Mouse (Mus musculus): Measurements from ENCODE around the gene Gm45213.

Gene Gm45213

GRCm38 (mm10) chr7:66048446-66049230, 5.2 kb downstream of the Gm45213 start:
- DNase-seq (ENCODE audit: low read depth, low spot score), result no peak

- no peak for DNase-seq (ENCODE audit: low read depth, low spot score)
These were observed 10.6 kb downstream of the Gm45213 start for GRCm38 (mm10) chr7:66053946-66054483.

DNA sequence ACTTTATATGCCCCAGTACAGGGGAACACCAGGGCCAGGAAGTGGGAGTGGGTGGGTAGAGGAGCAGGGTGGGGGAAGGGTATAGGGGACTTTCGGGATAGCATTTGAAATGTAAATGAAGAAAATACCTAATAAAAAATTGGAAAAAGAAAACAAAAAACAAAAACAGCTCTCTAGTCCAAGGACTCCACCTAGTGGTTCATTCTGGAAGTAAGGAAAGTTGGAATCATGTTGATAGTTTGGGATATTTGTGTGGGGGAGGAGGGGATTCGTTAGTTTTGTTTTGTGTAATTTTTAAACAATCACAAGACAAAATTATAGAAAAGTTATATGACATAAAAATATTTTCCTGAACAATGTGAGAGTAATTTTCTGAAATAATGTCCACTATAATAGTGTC, 12.0 kb downstream of the Gm45213 start:
- DNase-seq (ENCODE audit: low read depth, low spot score), result peak; percentile 36

- no peak for DNase-seq (ENCODE audit: low read depth, low spot score)
These were observed 15.3 kb downstream of the Gm45213 start, which contains the start of gene Snrpa1 for GRCm38 (mm10) chr7:66058703-66059102. TSS of gene Snrpa1 (plus strand) at chr7:66059003.

GRCm38 (mm10) chr7:66060066-66060956, 16.9 kb downstream of the Gm45213 start:
- DNase-seq (ENCODE audit: low read depth, low spot score), result peak; percentile 96

DNA sequence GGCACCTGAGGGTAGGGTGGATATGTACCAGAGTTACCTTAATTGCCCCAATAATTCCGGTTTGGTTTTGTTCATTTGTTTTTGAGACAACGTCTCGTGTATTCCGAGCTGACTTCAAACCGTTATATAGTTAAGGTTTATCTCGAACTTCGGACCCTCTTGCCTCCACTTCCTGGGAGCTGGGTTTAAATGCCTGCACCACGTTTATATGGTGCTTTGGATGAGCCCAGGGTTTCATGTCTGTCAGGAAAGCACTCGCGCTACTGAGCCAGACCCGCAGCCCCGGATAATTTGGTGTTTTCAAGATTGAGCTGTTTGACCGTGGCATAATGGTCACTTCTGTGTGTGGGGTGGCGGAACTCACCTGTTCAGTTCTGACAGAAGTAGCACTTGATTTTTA, 17.7 kb downstream of the Gm45213 start:
- DNase-seq (ENCODE audit: low read depth, low spot score), result no peak

DNA sequence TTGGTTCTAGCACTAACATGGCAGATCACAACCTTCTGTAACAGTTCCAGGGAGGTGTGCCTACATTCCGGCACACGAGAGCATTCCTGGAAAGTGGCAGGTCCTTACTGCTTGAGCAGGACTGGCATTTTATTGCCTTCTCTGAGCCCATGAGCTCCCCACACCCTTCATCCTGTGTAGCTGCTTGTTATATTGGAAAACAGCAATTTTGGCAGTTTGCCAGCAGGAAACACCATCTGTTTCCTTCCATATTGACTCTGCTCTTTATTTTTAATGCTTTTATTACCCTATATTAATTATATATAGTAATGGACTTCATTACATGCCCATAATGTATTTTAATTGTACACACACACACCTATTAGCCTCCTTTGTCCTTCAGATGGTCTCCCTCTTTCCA, 33.0 kb downstream of the Gm45213 start:
- DNase-seq (ENCODE audit: low read depth, low spot score), result peak; percentile 64

- peak; percentile 99 for DNase-seq (ENCODE audit: low read depth, low spot score)
These were observed 36.2 kb downstream of the Gm45213 start, which contains the start of gene Selenos for GRCm38 (mm10) chr7:66079364-66080230. TSS of gene Selenos (plus strand) at chr7:66079649.

DNA sequence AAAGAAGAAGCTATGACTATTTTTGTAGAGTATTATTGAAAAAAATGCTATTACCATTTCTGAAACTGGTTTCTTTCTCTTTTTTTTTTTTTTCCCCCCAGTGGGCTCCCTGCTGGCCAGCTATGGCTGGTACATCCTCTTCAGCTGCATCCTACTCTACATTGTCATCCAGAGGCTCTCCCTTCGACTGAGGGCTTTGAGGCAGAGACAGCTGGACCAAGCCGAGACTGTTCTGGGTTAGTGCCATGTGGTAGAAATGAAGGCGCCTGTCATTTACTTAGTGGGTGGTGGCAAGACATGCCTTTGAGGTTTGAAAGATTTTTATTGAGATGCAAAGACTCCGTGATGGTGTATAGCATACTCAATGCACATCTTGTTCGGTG, 36.8 kb downstream of the Gm45213 start:
- DNase-seq (ENCODE audit: low read depth, low spot score), result peak; percentile 17

GRCm38 (mm10) chr7:66083757-66084156, 40.4 kb downstream of the Gm45213 start:
- DNase-seq (ENCODE audit: low read depth, low spot score), result no peak

DNA sequence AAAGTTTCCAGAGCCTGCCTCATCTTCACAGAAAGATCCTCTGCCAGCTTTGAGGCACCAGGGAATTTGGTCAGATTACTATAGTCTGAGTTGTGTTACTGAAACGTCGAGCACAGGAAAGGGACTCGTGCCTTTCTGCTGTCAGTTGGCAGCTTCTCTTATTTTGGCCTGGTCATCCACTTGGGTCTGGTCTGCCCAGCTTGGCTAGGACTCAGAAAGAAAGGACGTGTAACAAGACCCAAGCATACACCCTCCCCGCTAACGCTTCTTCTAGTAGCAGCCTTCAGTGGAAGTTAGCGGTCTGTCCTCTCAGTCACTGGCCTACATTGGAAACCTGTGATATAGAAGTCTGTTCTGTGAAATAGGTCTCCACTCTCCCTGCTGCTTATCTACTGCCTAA, 41.1 kb downstream of the Gm45213 start:
- no peak for DNase-seq (ENCODE audit: low read depth, low spot score)

- peak; percentile 84 for DNase-seq (ENCODE audit: low read depth, low spot score)
These were observed 44.2 kb downstream of the Gm45213 start for GRCm38 (mm10) chr7:66087652-66088051.

GRCm38 (mm10) chr7:66088077-66088476, 44.7 kb downstream of the Gm45213 start:
- DNase-seq (ENCODE audit: low read depth, low spot score), result peak; percentile 75

DNA sequence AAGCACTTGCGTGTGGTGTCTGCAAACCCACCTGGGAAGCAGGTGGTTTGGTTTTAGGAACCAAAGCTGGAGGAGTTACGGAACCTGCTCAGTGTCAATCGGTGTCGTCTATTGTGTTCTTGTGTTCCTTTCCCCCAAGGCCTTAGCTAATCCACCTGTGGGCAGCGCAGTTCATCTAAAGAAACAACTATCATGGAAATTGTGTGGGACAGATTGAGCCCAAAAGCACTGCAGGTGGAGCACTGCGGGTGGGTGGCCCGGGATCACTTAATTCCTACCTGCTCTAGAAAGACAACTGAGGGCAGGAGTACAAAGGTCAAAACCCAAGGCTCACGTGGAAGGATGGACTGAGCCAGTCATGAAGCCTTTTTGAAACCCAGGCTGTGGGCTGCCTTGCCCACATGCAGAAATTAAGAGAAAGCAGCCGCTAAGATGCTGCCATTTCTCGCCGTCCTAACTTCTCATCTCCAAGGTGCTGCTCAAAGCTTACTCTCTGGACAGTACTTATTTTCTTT, 47.3 kb downstream of the Gm45213 start:
- DNase-seq (ENCODE audit: low read depth, low spot score), result no peak

DNA sequence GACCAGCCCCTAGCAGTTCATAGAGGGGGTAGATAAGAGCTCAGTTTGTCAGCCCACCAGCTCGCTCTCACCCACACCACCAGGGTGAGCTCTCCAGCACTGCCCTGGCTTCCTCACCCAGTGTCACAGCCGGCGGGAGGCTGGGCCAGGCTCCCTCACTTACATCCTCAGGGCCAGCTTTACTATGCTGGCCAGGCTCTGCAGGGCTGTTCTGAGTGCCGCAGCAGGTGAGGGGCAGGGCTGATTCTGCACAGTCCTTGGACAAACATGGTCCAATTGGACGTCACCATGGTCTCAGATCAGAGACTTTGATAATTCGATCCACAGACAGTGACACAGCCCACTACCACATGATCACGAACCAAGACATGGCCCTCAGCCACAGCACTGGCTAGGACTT, 48.2 kb downstream of the Gm45213 start:
- DNase-seq (ENCODE audit: low read depth, low spot score), result no peak

- peak; percentile 39 for DNase-seq (ENCODE audit: low read depth, low spot score)
These were observed 49.3 kb downstream of the Gm45213 start for GRCm38 (mm10) chr7:66092656-66093055.

DNA sequence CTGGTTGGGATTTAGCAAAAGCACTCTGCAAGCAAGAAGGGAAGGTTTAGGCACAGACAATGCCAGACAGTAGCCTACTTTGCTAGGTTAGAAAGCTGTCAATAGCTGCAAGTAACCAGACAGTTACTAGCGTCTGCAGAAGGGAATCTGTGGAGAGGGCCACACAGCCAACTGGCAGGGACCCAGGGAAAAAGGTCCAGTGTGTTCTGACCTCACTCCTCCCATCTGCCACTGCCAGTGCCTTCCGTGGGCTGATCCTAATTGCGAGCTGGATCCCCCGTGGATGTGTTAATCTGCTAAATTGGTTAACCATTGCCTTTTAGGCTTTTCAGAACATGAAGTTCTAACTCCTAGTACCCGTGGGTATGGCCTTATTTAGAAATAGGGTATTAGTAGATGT, 50.7 kb downstream of the Gm45213 start:
- DNase-seq (ENCODE audit: low read depth, low spot score), result peak; percentile 62

GRCm38 (mm10) chr7:66098803-66099202, 55.4 kb downstream of the Gm45213 start:
- DNase-seq (ENCODE audit: low read depth, low spot score), result no peak

GRCm38 (mm10) chr7:66101866-66102265, 58.5 kb downstream of the Gm45213 start:
- peak; percentile 62 for DNase-seq (ENCODE audit: low read depth, low spot score)

DNA sequence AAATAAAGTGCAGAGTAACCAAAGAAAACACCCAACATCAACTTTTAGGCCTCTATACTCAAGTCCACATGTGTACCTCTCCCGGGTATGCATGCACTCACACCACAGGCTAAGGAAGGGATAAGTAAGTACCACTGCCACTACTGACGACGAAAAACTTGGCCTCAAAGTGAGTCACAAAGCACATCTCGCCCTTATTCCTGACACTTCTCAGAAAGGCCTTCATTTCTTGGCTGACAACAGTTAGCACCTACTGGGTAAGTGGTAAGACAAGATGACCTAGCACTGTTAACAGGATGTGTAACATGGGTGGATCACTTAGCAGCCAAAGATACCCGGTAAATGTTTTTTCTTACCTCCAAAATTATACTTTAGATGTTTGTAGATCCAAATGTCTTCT, 61.1 kb downstream of the Gm45213 start:
- DNase-seq (ENCODE audit: low read depth, low spot score), result no peak

DNA sequence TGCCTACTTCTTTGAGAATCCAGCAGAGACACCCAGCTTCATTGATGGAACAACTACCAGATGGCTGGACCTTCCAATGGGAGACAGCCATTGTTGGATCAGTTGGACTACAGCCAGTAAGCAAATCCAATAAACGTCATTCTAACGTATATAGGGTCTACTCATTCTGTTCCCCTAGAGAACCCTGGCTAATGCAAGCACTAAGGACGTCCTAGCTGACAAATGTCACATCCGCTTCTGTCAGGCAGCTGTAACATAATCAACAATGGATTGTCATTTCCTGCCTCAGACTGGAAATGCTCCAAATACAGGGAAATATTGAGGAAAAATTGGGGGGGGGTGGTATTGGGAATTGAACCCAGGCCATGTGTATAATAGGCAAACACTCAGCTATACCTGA, 62.4 kb downstream of the Gm45213 start:
- DNase-seq (ENCODE audit: low read depth, low spot score), result no peak

All from brain, adult 2 months (tissue).